Mouse (Mus musculus) embryonic fibroblast, embryonic 13.5 days (primary cell): ENCODE results near the gene Map3k5.

Experiments
- CTCF ChIP-seq: IDR thresholded peaks from 2 replicates; pipeline ENCODE4 v1.5.1; 2011; ENCODE audit warnings: mild to moderate bottlenecking, control low read depth, low read length, moderate library complexity, borderline replicate concordance; ENCODE audit not compliant: insufficient read depth
- POLR2A ChIP-seq: IDR thresholded peaks from 2 replicates; pipeline ENCODE4 v1.6.1; 2011; ENCODE audit warnings: low read depth, mild to moderate bottlenecking, control low read depth, low read length, moderate library complexity

- no peak for TF ChIP-seq POLR2A
- TF ChIP-seq CTCF, result no peak
These were observed 217.9 kb downstream of the Map3k5 start for GRCm38 (mm10) chr10:20152131-20152530.
